Mouse (Mus musculus) stomach, embryonic 15.5 days (tissue): ENCODE measurements around the gene Zfhx3. TPM values are rescaled to one million over a fixed set of nuclear protein-coding genes. Genes with fewer than 3 reads are reported as not detected.

Experiments
- ATAC-seq: fragments of 200-750 bp; cut with Nextera tagmentation; 2 replicates; pipeline ENCODE4 v1.8.0; 2017; ENCODE audit warnings: low read depth, moderate number of reproducible peaks, moderate TSS enrichment; ENCODE audit not compliant: insufficient read depth, low FRiP score
- H3K27ac ChIP-seq: fragments of 300-500 bp; sonication (generic); 2 replicates; pipeline ENCODE4 v1.5.1; 2015; ENCODE audit warnings: mild to moderate bottlenecking, inconsistent platforms
- H3K27me3 ChIP-seq: fragments of 300-500 bp; sonication (generic); replicated peaks from 2 replicates; pipeline ENCODE4 v1.6.1; 2015; ENCODE audit warnings: inconsistent platforms
- H3K36me3 ChIP-seq: fragments of 300-500 bp; sonication (generic); 2 replicates; pipeline ENCODE4 v1.6.1; 2015; ENCODE audit warnings: inconsistent platforms
- H3K4me1 ChIP-seq: fragments of 300-500 bp; sonication (generic); 2 replicates; pipeline ENCODE4 v1.6.1; 2015; ENCODE audit warnings: inconsistent platforms
- H3K4me2 ChIP-seq: fragments of 300-500 bp; sonication (generic); 2 replicates; pipeline ENCODE4 v1.6.1; 2015; ENCODE audit warnings: mild to moderate bottlenecking, inconsistent platforms
- H3K4me3 ChIP-seq: fragments of 300-500 bp; sonication (generic); replicated peaks from 2 replicates; pipeline ENCODE4 v1.5.1; 2015; ENCODE audit warnings: inconsistent platforms
- H3K9ac ChIP-seq: fragments of 300-500 bp; sonication (generic); 2 replicates; pipeline ENCODE4 v1.6.1; 2015; ENCODE audit warnings: inconsistent platforms
- H3K9me3 ChIP-seq: fragments of 300-500 bp; sonication (generic); 2 replicates; pipeline ENCODE4 v1.6.1; 2016; ENCODE audit warnings: inconsistent platforms
- WGBS: fragments of 180-500 bp; shearing (Covaris S2); methylation state at CpG from one replicate; pipeline ENCODE4 v1.1.7; 2015; 5-methylcytosine and 5-hydroxymethylcytosine counted together
- polyA plus RNA-seq: library from polyadenylated mRNA; unstranded; fragments of >200 nt; fragmentation: Nextera tagmentation; extraction: Ambion mirVana; gene quantifications from 2 replicates; pipeline ENCODE4 v1.2.1, GENCODE M21; 2015

The Zfhx3 gene
- polyA plus RNA-seq, 1 experiment from 2014 or later = 12.9 TPM

- Histone ChIP-seq H3K9me3 (no peaks in the 10 kb centered on the region), H3K27me3 (no peaks in the 10 kb centered on the region), H3K4me3 (no peak overlapping the region), H3K4me2 (no peak overlapping the region), H3K27ac (peak overlapping the region; percentile 57; the same call in 1 of the 2 replicates), H3K4me1 (peaks cover 15% of the 10 kb centered on the region), H3K9ac (no peak overlapping the region), H3K36me3 (no peaks in the 10 kb centered on the region)
- 46% methylated on average over 9 of the region's 9 CpGs for WGBS
- ATAC-seq = no peak
Observed at GRCm38 (mm10) chr8:108594361-108595060, 652.1 kb downstream of the Zfhx3 start.

GRCm38 (mm10) chr8:108595061-108595419 is 652.6 kb downstream of the Zfhx3 start:
- peaks cover 15% of the 10 kb centered on the region for H3K4me1 ChIP-seq
- no peaks in the 10 kb centered on the region for H3K36me3 ChIP-seq
- H3K27me3 ChIP-seq = no peaks in the 10 kb centered on the region
- H3K27ac ChIP-seq = no peak overlapping the region; the same call in 1 of the 2 replicates
- no peak overlapping the region for H3K4me2 ChIP-seq
- no peak overlapping the region for H3K9ac ChIP-seq
- 64% methylated on average over 9 of the region's 9 CpGs for WGBS
- no peak overlapping the region for H3K4me3 ChIP-seq
- no peaks in the 10 kb centered on the region for H3K9me3 ChIP-seq
- ATAC-seq = no peak

- Histone ChIP-seq H3K4me3 (no peak overlapping the region), H3K9ac (no peak overlapping the region), H3K27me3 (no peaks in the 10 kb centered on the region), H3K4me1 (peaks cover 15% of the 10 kb centered on the region), H3K4me2 (no peak overlapping the region), H3K9me3 (no peaks in the 10 kb centered on the region), H3K27ac (no peak overlapping the region), H3K36me3 (no peaks in the 10 kb centered on the region)
- no peak for ATAC-seq
- WGBS = 71% methylated on average over 19 of the region's 19 CpGs
Observed at GRCm38 (mm10) chr8:108595721-108596495, 653.5 kb downstream of the Zfhx3 start.

- H3K4me3 ChIP-seq = no peak overlapping the region
Observed at GRCm38 (mm10) chr8:108599003-108599402, 656.6 kb downstream of the Zfhx3 start.

GRCm38 (mm10) chr8:108599558-108599957 is 657.1 kb downstream of the Zfhx3 start:
- Histone ChIP-seq H3K27ac (no peak overlapping the region), H3K9me3 (no peaks in the 10 kb centered on the region), H3K27me3 (no peaks in the 10 kb centered on the region), H3K9ac (no peak overlapping the region), H3K4me2 (no peak overlapping the region), H3K4me3 (no peak overlapping the region), H3K4me1 (peaks cover 6% of the 10 kb centered on the region; the same call in 1 of the 2 replicates), H3K36me3 (no peaks in the 10 kb centered on the region)
- ATAC-seq = no peak
- 71% methylated on average over 6 of the region's 6 CpGs for WGBS

More at GRCm38 (mm10) chr8:108599003-108599402, 656.6 kb downstream of the Zfhx3 start:
- Histone ChIP-seq H3K27ac (no peak overlapping the region), H3K9ac (no peak overlapping the region), H3K27me3 (no peaks in the 10 kb centered on the region), H3K36me3 (no peaks in the 10 kb centered on the region), H3K9me3 (no peaks in the 10 kb centered on the region), H3K4me2 (no peak overlapping the region), H3K4me1 (peaks cover 11% of the 10 kb centered on the region; the same call in 1 of the 2 replicates)
- WGBS = 49% methylated on average over 8 of the region's 8 CpGs
- ATAC-seq = no peak

- Histone ChIP-seq H3K27ac (no peak overlapping the region), H3K4me1 (peaks cover 4% of the 10 kb centered on the region; the same call in 1 of the 2 replicates), H3K4me3 (no peak overlapping the region), H3K9me3 (no peaks in the 10 kb centered on the region), H3K27me3 (no peaks in the 10 kb centered on the region), H3K9ac (no peak overlapping the region), H3K4me2 (no peak overlapping the region), H3K36me3 (no peaks in the 10 kb centered on the region)
- no peak for ATAC-seq
- 62% methylated on average over 5 of the region's 5 CpGs for WGBS
Observed at GRCm38 (mm10) chr8:108608678-108609077, 666.2 kb downstream of the Zfhx3 start.

- WGBS = 53% methylated on average over 5 of the region's 5 CpGs
- Histone ChIP-seq H3K36me3 (no peaks in the 10 kb centered on the region), H3K27me3 (no peaks in the 10 kb centered on the region), H3K27ac (no peak overlapping the region), H3K9me3 (no peaks in the 10 kb centered on the region), H3K9ac (no peak overlapping the region), H3K4me2 (no peak overlapping the region), H3K4me3 (no peak overlapping the region), H3K4me1 (peaks cover 4% of the 10 kb centered on the region; the same call in 1 of the 2 replicates)
- no peak for ATAC-seq
Observed at GRCm38 (mm10) chr8:108609114-108609513, 666.7 kb downstream of the Zfhx3 start.

- WGBS = 86% methylated on average over 9 of the region's 9 CpGs
- no peak overlapping the region for H3K27ac ChIP-seq
- no peak for ATAC-seq
Observed at GRCm38 (mm10) chr8:108611141-108611674, 668.8 kb downstream of the Zfhx3 start.

GRCm38 (mm10) chr8:108611792-108612413 is 669.5 kb downstream of the Zfhx3 start:
- no peaks in the 10 kb centered on the region for H3K36me3 ChIP-seq
- no peaks in the 10 kb centered on the region for H3K9me3 ChIP-seq
- H3K27me3 ChIP-seq = no peaks in the 10 kb centered on the region
- H3K4me2 ChIP-seq = no peak overlapping the region
- ATAC-seq = no peak
- no peak overlapping the region for H3K4me3 ChIP-seq
- no peak overlapping the region for H3K27ac ChIP-seq
- H3K9ac ChIP-seq = no peak overlapping the region
- WGBS = 70% methylated on average over 11 of the region's 11 CpGs
- peaks cover 4% of the 10 kb centered on the region; the same call in 1 of the 2 replicates for H3K4me1 ChIP-seq

More at GRCm38 (mm10) chr8:108611141-108611674, 668.8 kb downstream of the Zfhx3 start:
- no peaks in the 10 kb centered on the region for H3K9me3 ChIP-seq
- no peaks in the 10 kb centered on the region for H3K27me3 ChIP-seq
- H3K4me3 ChIP-seq = no peak overlapping the region
- no peak overlapping the region for H3K9ac ChIP-seq
- peaks cover 4% of the 10 kb centered on the region; the same call in 1 of the 2 replicates for H3K4me1 ChIP-seq
- no peaks in the 10 kb centered on the region for H3K36me3 ChIP-seq
- H3K4me2 ChIP-seq = no peak overlapping the region

GRCm38 (mm10) chr8:108612815-108613214 is 670.4 kb downstream of the Zfhx3 start:
- Histone ChIP-seq H3K9ac (no peak overlapping the region), H3K4me1 (peaks cover 4% of the 10 kb centered on the region; the same call in 1 of the 2 replicates), H3K4me3 (no peak overlapping the region), H3K36me3 (no peaks in the 10 kb centered on the region), H3K4me2 (peak overlapping the region; percentile 10; the same call in 1 of the 2 replicates), H3K27me3 (no peaks in the 10 kb centered on the region), H3K9me3 (no peaks in the 10 kb centered on the region), H3K27ac (no peak overlapping the region)
- no peak for ATAC-seq
- WGBS = 33% methylated on average over 5 of the region's 5 CpGs

- no peak overlapping the region for H3K4me3 ChIP-seq
- H3K27me3 ChIP-seq = no peaks in the 10 kb centered on the region
- peaks cover 4% of the 10 kb centered on the region; the same call in 1 of the 2 replicates for H3K4me1 ChIP-seq
- no peak for ATAC-seq
- H3K27ac ChIP-seq = no peak overlapping the region
- no peak overlapping the region for H3K4me2 ChIP-seq
- H3K36me3 ChIP-seq = no peaks in the 10 kb centered on the region
- WGBS = 58% methylated on average over 2 of the region's 2 CpGs
- no peaks in the 10 kb centered on the region for H3K9me3 ChIP-seq
- H3K9ac ChIP-seq = no peak overlapping the region
Observed at GRCm38 (mm10) chr8:108613280-108613679, 670.8 kb downstream of the Zfhx3 start.
